Mouse (Mus musculus): ENCODE measurements around the gene Aup1. TPM values are rescaled to one million over a fixed set of nuclear protein-coding genes. Genes with fewer than 3 reads are reported as not detected.

Aup1 gene
- polyA plus RNA-seq, 1 experiment, result 442 TPM

DNA sequence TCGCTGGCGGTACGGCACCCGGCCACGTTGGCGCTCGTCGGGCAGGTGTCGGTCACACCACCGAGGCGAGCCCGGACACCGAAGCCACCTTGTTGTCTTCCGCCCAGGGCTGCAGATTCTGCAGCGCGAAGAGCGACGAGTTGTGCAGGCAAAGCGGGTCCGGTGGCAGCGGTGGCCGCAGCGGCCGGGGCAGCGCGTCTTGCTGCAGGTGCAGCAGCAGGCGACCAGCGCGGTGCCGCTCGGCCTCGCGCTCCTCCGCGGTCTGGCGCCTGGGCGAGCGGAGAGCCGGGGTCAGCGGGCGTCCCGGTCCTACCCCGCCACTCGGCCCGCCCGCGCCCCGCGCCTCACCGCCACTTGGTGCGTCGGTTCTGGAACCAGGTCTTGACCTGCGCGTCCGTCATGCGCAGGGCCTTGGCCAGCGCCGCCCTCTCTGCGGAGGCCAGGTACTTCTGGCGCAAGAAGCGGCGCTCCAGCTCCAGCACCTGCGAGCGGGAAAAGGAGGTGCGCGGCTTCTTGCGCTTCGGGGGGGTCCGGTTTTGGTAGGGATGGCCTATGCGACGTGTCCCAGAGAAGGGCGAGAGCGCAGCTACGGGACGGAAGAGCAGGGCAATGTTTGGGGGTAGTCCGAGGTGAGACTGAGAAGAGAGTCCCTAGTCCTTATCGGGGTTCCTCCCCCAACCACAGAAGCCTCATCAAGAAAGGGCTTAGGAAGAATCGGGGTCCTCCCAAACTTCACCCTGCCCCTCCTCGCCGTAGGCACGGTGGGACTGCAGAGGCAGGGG lies 14.6 kb downstream of the Aup1 start:
- no peak for TF ChIP-seq POLR2A (IDR thresholded peaks at IDR 0.05; ENCODE audit: low read depth, low read length)
- TF ChIP-seq CTCF (conservative IDR thresholded peaks at IDR 0.05; ENCODE audit: insufficient read depth, insufficient read length, low read depth, low read length), result no peak
- peak; percentile 59 for DNase-seq
- H3K4me1 ChIP-seq (ENCODE audit: control insufficient read depth, insufficient read depth, low read length), result no peaks in the 10 kb centered on the region
- no peak overlapping the region for H3K27ac ChIP-seq (ENCODE audit: insufficient read depth, low read depth, low read length)
- H3K36me3 ChIP-seq (ENCODE audit: control insufficient read depth, insufficient read depth, low read length), result no peaks in the 10 kb centered on the region
- peaks cover 23% of the 10 kb centered on the region for H3K27me3 ChIP-seq (replicated peaks; ENCODE audit: control insufficient read depth, insufficient read depth, low read length)
- WGBS, result 3% methylated on average over 70 of the region's 81 CpGs
- H3K4me3 ChIP-seq (ENCODE audit: insufficient read depth, low read depth, low read length), result peak overlapping the region; percentile 48; the same call in 1 of the 2 replicates

DNA sequence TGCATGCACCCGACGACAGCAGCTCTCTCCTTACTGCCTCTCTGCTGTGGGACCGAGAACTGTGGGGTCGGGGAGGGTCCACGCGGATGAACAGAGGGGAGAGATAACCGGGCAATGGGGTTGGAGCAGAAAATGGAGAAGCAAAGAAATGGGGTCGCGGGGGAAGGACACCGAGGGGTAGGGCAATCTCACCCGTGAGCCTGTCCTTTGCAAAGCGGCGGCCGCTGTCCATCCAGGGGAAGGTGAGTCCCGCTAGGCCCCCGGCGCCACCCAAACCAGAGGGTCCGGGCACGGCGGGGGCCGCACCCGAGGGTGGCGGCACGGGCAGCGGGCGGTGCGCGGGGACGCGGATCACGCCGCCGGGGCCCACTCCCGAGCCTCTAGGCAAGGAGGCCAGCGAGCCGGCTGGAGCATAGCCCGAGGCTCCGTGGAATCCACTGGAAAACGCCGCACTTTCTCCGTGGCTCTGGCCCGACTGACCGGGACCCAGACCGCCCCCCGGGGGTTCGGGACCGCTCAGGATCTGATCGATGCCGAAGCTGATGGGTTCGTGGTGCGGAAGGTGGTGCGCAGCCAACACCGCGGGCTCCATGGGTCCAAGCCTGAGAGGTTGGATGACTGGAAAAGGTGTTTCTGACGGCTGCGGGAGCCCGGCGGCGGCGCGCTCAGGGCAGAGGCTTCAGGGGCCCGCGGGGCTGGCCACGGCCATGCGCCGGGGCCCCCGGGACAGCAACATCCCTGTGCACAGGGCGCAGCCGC lies 15.3 kb downstream of the Aup1 start:
- no peak for DNase-seq
- no peak overlapping the region for H3K4me3 ChIP-seq (ENCODE audit: insufficient read depth, low read depth, low read length)
- TF ChIP-seq POLR2A (IDR thresholded peaks at IDR 0.05; ENCODE audit: low read depth, low read length), result no peak
- TF ChIP-seq CTCF (conservative IDR thresholded peaks at IDR 0.05; ENCODE audit: insufficient read depth, insufficient read length, low read depth, low read length), result no peak
- H3K27me3 ChIP-seq (replicated peaks; ENCODE audit: control insufficient read depth, insufficient read depth, low read length), result peaks cover 23% of the 10 kb centered on the region
- 2% methylated on average over 69 of the region's 69 CpGs for WGBS
- no peaks in the 10 kb centered on the region for H3K36me3 ChIP-seq (ENCODE audit: control insufficient read depth, insufficient read depth, low read length)
- H3K4me1 ChIP-seq (ENCODE audit: control insufficient read depth, insufficient read depth, low read length), result no peaks in the 10 kb centered on the region
- H3K27ac ChIP-seq (ENCODE audit: insufficient read depth, low read depth, low read length), result no peak overlapping the region

DNA sequence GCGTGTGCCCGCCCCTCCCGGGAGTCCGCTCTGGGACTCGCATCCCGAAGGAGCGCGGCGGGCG lies 15.8 kb downstream of the Aup1 start, which contains the start of gene Tlx2:
Tlx2 (minus strand) TSS at position 47 of the 64 bp plus-strand sequence.
- no peak within 1 kb of the TSS for H3K27ac ChIP-seq (ENCODE audit: insufficient read depth, low read depth, low read length)
- TF ChIP-seq POLR2A (IDR thresholded peaks at IDR 0.05; ENCODE audit: low read depth, low read length) (no peak), CTCF (conservative IDR thresholded peaks at IDR 0.05; ENCODE audit: insufficient read depth, insufficient read length, low read depth, low read length) (no peak)
- H3K4me3 ChIP-seq (ENCODE audit: insufficient read depth, low read depth, low read length), result no peak within 1 kb of the TSS
- no peaks in the 10 kb centered on the region for H3K4me1 ChIP-seq (ENCODE audit: control insufficient read depth, insufficient read depth, low read length)
- DNase-seq, result no peak
- peaks cover 23% of the 10 kb centered on the region for H3K27me3 ChIP-seq (replicated peaks; ENCODE audit: control insufficient read depth, insufficient read depth, low read length)
- H3K36me3 ChIP-seq (ENCODE audit: control insufficient read depth, insufficient read depth, low read length), result no peaks in the 10 kb centered on the region
- WGBS, result 1% methylated on average over 10 of the region's 10 CpGs

DNA sequence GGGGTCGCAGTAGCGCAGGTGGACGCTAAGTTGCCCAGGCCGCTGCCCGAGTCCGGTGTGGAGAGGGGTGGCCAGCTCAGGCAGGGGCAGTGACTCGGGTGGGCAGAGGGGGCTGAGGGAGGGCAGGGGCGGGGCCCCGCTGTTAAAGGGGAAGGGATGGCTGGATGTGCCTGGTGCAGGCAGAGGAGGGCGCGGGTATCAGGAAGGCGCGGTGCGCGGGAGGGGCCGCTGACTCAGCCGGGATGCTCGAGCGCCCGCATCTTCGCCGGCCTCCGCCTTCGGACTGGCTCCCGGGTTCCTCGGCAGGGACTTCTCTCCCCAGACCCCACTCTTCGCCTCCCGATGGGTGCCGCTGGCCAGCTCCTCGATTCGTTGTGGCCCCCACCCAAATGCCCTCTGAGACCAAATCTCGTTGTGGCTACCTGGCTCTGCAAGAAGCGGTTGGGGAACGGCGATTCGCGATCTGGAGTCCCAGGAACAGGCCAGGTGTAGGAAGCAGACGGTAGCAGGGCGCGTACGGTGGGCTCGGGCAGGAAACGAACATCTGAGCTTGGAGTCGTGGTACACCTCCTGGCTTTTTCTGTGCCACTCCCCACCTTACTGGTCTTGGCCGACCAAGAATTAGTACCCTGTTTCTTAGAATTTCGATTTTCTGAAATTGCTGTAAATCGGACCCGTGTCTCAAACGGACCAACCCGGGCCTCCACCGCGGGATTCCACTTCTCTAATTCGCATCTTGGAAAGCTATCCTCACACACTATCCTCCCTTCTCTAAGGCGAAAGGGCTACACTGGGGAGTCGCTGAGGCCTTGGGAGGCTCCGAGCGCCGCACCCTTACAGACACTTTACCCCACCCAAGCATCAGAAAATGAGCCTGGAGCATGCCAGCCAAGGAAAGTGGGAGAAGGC lies 16.2 kb downstream of the Aup1 start:
- Histone ChIP-seq H3K27ac (ENCODE audit: insufficient read depth, low read depth, low read length) (no peak overlapping the region), H3K4me3 (ENCODE audit: insufficient read depth, low read depth, low read length) (no peak overlapping the region), H3K27me3 (replicated peaks; ENCODE audit: control insufficient read depth, insufficient read depth, low read length) (peaks cover 23% of the 10 kb centered on the region), H3K36me3 (ENCODE audit: control insufficient read depth, insufficient read depth, low read length) (no peaks in the 10 kb centered on the region), H3K4me1 (ENCODE audit: control insufficient read depth, insufficient read depth, low read length) (no peaks in the 10 kb centered on the region)
- 3% methylated on average over 58 of the region's 58 CpGs for WGBS
- peak; percentile 27 for DNase-seq
- TF ChIP-seq CTCF (conservative IDR thresholded peaks at IDR 0.05; ENCODE audit: insufficient read depth, insufficient read length, low read depth, low read length) (no peak), POLR2A (IDR thresholded peaks at IDR 0.05; ENCODE audit: low read depth, low read length) (no peak)

DNA sequence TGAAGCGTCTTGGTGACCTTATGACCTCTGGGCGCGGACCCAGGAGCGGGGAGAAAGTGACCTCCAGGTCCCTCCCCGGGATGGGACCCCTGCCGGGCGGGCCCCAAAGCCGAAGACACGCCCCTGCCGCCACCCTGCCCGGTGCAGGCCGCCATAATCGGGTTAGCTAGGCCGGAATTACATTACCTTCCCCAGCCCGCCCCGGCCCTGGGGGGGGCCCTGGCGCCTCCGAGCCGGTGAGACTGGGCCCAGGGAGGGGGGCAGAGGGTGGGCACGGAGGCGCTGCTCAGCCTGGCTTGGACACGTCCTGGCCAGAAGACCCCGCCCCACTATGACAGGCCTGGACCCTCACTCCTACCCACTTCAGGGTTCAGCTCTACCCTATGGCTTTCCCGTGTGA lies 16.9 kb downstream of the Aup1 start:
- Histone ChIP-seq H3K4me1 (ENCODE audit: control insufficient read depth, insufficient read depth, low read length) (no peaks in the 10 kb centered on the region), H3K27me3 (replicated peaks; ENCODE audit: control insufficient read depth, insufficient read depth, low read length) (peaks cover 23% of the 10 kb centered on the region), H3K27ac (ENCODE audit: insufficient read depth, low read depth, low read length) (no peak overlapping the region), H3K36me3 (ENCODE audit: control insufficient read depth, insufficient read depth, low read length) (no peaks in the 10 kb centered on the region), H3K4me3 (ENCODE audit: insufficient read depth, low read depth, low read length) (no peak overlapping the region)
- TF ChIP-seq POLR2A (IDR thresholded peaks at IDR 0.05; ENCODE audit: low read depth, low read length) (no peak), CTCF (conservative IDR thresholded peaks at IDR 0.05; ENCODE audit: insufficient read depth, insufficient read length, low read depth, low read length) (no peak)
- DNase-seq, result no peak
- 6% methylated on average over 24 of the region's 24 CpGs for WGBS

DNA sequence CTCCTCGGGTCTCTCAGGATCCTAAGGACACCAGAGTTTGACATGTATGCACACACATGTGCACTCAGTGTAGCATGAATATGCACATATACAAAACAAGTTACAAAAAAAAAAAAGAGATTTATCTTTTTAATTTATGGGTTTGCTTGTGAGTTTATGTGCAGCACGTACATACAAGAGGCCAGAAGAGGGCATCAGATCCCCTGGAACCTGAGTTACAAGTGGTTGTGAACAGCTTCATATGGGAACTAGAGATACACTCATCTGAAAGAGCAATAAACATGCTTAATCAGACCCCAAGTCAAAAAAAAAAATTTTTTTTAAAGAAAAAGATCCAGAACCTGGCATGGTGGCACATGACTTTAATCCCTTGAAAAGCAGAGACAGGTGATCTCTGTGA lies 20.7 kb downstream of the Aup1 start:
- no peak for TF ChIP-seq CTCF (conservative IDR thresholded peaks at IDR 0.05; ENCODE audit: insufficient read depth, insufficient read length, low read depth, low read length)
- TF ChIP-seq POLR2A (IDR thresholded peaks at IDR 0.05; ENCODE audit: low read depth, low read length), result no peak
- DNase-seq, result peak; percentile 42
- H3K27ac ChIP-seq (ENCODE audit: insufficient read depth, low read depth, low read length), result no peak overlapping the region
- 22% methylated on average over 2 of the region's 2 CpGs for WGBS
- H3K27me3 ChIP-seq (replicated peaks; ENCODE audit: control insufficient read depth, insufficient read depth, low read length), result peaks cover 12% of the 10 kb centered on the region
- no peaks in the 10 kb centered on the region for H3K4me1 ChIP-seq (ENCODE audit: control insufficient read depth, insufficient read depth, low read length)
- no peak overlapping the region for H3K4me3 ChIP-seq (ENCODE audit: insufficient read depth, low read depth, low read length)
- no peaks in the 10 kb centered on the region for H3K36me3 ChIP-seq (ENCODE audit: control insufficient read depth, insufficient read depth, low read length)
